Mouse (Mus musculus) forebrain, embryonic 10.5 days (tissue): ENCODE data around the gene Ednra. TPM values are rescaled to one million over a fixed set of nuclear protein-coding genes. Genes with fewer than 3 reads are reported as not detected.

Experiments used
- DNase-seq: peaks from one replicate; pipeline ENCODE4 v3.0.0-alpha.2; 2017; ENCODE audit warnings: low spot score; ENCODE audit errors: extremely low spot score
- H3K27ac ChIP-seq: fragments of 300-500 bp; sonication (generic); 2 replicates; pipeline ENCODE4 v1.5.1; 2016; ENCODE audit warnings: mild to moderate bottlenecking
- H3K27me3 ChIP-seq: fragments of 300-500 bp; sonication (generic); 2 replicates; pipeline ENCODE4 v1.6.1; 2016; ENCODE audit warnings: mild to moderate bottlenecking; ENCODE audit not compliant: poor library complexity, severe bottlenecking
- H3K36me3 ChIP-seq: fragments of 300-500 bp; sonication (generic); replicated peaks from 2 replicates; pipeline ENCODE4 v1.6.1; 2016; ENCODE audit warnings: mild to moderate bottlenecking, moderate library complexity
- H3K4me1 ChIP-seq: fragments of 300-500 bp; sonication (generic); 2 replicates; pipeline ENCODE4 v1.6.1; 2016
- H3K4me3 ChIP-seq: fragments of 300-500 bp; sonication (generic); 2 replicates; pipeline ENCODE4 v1.5.1; 2016; ENCODE audit warnings: mild to moderate bottlenecking, moderate library complexity
- H3K9me3 ChIP-seq: fragments of 300-500 bp; sonication (generic); 2 replicates; pipeline ENCODE4 v1.6.1; 2016; ENCODE audit warnings: mild to moderate bottlenecking, moderate library complexity
- WGBS: fragments of 180-500 bp; shearing (Covaris S2); methylation state at CpG from one replicate; pipeline ENCODE4 v1.1.7; 2016; 5-methylcytosine and 5-hydroxymethylcytosine counted together
- polyA plus RNA-seq: library from polyadenylated mRNA; unstranded; fragments of >200 nt; fragmentation: Nextera tagmentation; extraction: Ambion mirVana; gene quantifications from 2 replicates; pipeline ENCODE4 v1.2.1, GENCODE M21; 2016

Ednra gene
- polyA plus RNA-seq, 1 experiment from 2014 or later = 19.8 TPM

- WGBS = 59% methylated on average over 3 of the region's 3 CpGs
- Histone ChIP-seq H3K9me3 (no peaks in the 10 kb centered on the region), H3K4me1 (no peaks in the 10 kb centered on the region), H3K36me3 (no peaks in the 10 kb centered on the region), H3K4me3 (no peak overlapping the region), H3K27ac (no peak overlapping the region), H3K27me3 (no peaks in the 10 kb centered on the region)
- DNase-seq = no peak
Observed at GRCm38 (mm10) chr8:77742395-77742794, 18.1 kb upstream of the Ednra start.

DNA sequence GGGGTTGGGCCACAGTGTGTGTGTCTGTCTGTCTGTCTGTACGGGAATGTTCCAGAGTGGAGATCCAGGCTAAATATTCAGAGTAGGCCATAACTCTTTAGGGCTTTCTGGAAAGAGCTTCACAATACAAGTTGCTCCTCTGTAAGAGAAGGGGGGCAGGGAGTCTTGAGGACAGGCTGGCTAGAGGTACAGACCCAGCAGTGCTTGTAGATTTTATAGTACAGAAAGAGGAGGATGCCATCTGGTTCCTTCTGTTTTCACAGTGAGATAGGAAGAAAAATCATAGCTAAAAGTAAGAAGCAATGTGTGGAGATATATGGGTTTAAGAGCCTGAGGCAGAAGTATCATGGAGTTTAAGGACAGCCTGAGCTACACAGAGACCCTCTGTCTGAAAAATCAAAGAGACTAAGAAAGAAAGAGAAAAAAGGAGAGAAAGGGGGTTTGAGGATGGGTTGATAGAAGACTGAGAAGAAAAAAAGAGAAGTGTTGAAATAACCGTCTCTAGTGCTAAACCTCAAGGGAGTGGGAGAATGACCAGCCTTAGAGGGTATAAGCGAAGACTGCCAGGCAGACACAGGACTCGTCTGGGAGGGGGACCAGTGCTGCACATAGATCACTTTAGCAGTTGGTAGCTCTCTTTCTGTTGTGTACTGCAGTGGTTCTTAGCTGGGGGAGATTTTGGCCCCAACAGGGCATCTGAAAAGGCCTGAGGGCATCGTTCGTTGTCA lies 16.9 kb upstream of the Ednra start:
- WGBS = 92% methylated on average over 6 of the region's 6 CpGs
- DNase-seq = no peak

DNA sequence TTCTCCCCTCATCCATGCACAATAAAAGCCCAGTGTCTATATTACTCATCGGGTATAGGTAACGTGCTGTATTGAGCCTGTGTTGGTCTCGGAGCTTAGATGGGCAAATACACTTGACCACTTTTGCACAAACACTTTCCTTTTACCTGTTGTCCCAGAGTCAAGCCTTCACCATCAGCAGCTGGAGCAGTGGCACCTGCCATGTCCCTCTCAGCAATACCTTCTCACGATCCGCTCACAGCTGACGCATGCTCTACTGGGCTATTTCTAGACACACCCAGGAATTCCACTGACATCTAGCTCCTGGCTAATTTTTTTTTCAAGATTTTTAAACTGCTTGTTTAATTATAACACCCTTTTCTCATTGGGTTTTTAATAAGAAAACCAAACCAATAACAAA lies 14.2 kb upstream of the Ednra start:
- no peak overlapping the region for H3K4me3 ChIP-seq
- DNase-seq = no peak
- H3K36me3 ChIP-seq = no peaks in the 10 kb centered on the region
- H3K4me1 ChIP-seq = no peaks in the 10 kb centered on the region
- no peaks in the 10 kb centered on the region for H3K27me3 ChIP-seq
- WGBS = 96% methylated on average over 6 of the region's 6 CpGs
- no peak overlapping the region for H3K27ac ChIP-seq
- no peaks in the 10 kb centered on the region for H3K9me3 ChIP-seq

More for the DNA sequence above, 16.9 kb upstream of the Ednra start:
- no peaks in the 10 kb centered on the region for H3K27me3 ChIP-seq
- no peak overlapping the region for H3K4me3 ChIP-seq
- H3K36me3 ChIP-seq = no peaks in the 10 kb centered on the region
- H3K4me1 ChIP-seq = no peaks in the 10 kb centered on the region
- no peaks in the 10 kb centered on the region for H3K9me3 ChIP-seq
- H3K27ac ChIP-seq = no peak overlapping the region

- no peaks in the 10 kb centered on the region for H3K36me3 ChIP-seq
- H3K4me1 ChIP-seq = no peaks in the 10 kb centered on the region
- peaks cover 11% of the 10 kb centered on the region; the same call in 1 of the 2 replicates for H3K9me3 ChIP-seq
- no peaks in the 10 kb centered on the region for H3K27me3 ChIP-seq
- H3K4me3 ChIP-seq = no peak overlapping the region
- WGBS = 91% methylated on average over 9 of the region's 9 CpGs
- H3K27ac ChIP-seq = no peak overlapping the region
- DNase-seq = no peak
Observed at GRCm38 (mm10) chr8:77737327-77737726, 13.1 kb upstream of the Ednra start.

DNA sequence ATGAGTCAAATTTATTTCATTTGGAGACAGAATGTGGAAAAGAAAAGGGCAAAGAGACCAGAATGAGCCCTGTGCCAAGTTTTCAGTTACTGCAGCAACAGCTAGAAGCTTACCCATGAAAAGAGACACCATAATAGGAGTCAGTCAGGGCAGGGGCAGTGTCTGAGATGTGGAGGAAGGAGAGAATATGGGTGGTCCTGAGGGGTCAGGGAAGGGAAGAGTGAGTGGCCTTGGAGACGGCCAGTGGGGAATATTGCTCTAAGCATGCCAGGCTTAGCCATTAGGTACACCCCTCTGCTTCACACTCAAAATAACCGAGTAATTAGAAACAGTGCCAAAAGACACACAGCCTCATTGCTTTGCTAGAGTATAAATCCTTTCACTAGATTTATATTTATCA lies 9.5 kb upstream of the Ednra start:
- peaks cover 15% of the 10 kb centered on the region; the same call in 1 of the 2 replicates for H3K9me3 ChIP-seq
- H3K4me1 ChIP-seq = no peaks in the 10 kb centered on the region
- H3K27me3 ChIP-seq = no peaks in the 10 kb centered on the region
- H3K27ac ChIP-seq = no peak overlapping the region
- WGBS = 67% methylated on average over 2 of the region's 2 CpGs
- H3K36me3 ChIP-seq = no peaks in the 10 kb centered on the region
- no peak for DNase-seq
- no peak overlapping the region for H3K4me3 ChIP-seq

GRCm38 (mm10) chr8:77732964-77733363 lies 8.7 kb upstream of the Ednra start:
- Histone ChIP-seq H3K9me3 (peaks cover 15% of the 10 kb centered on the region; the same call in 1 of the 2 replicates), H3K36me3 (no peaks in the 10 kb centered on the region)

GRCm38 (mm10) chr8:77725406-77725805 lies 1.1 kb upstream of the Ednra start:
- DNase-seq = no peak
- no peak overlapping the region for H3K27ac ChIP-seq
- no peaks in the 10 kb centered on the region for H3K36me3 ChIP-seq
- peaks cover 17% of the 10 kb centered on the region for H3K4me1 ChIP-seq
- no peak overlapping the region for H3K4me3 ChIP-seq
- no peaks in the 10 kb centered on the region for H3K9me3 ChIP-seq
- WGBS = 82% methylated on average over 5 of the region's 5 CpGs
- peaks cover 9% of the 10 kb centered on the region; the same call in 1 of the 2 replicates for H3K27me3 ChIP-seq

More at GRCm38 (mm10) chr8:77732964-77733363, 8.7 kb upstream of the Ednra start:
- Histone ChIP-seq H3K4me3 (no peak overlapping the region), H3K27me3 (no peaks in the 10 kb centered on the region), H3K27ac (no peak overlapping the region), H3K4me1 (no peaks in the 10 kb centered on the region)
- 80% methylated on average over 3 of the region's 3 CpGs for WGBS
- DNase-seq = no peak

GRCm38 (mm10) chr8:77723534-77724045 lies 674 bp downstream of the Ednra start:
- under 1% methylated on average over 16 of the region's 16 CpGs for WGBS
- Histone ChIP-seq H3K27me3 (peaks cover 9% of the 10 kb centered on the region; the same call in 1 of the 2 replicates), H3K4me1 (peaks cover 17% of the 10 kb centered on the region), H3K36me3 (peaks cover 4% of the 10 kb centered on the region; the same call in 1 of the 2 replicates), H3K27ac (peak overlapping the region; percentile 82), H3K9me3 (no peaks in the 10 kb centered on the region), H3K4me3 (peak overlapping the region; percentile 59)
- peak; percentile 62 for DNase-seq

- Histone ChIP-seq H3K27me3 (peaks cover 9% of the 10 kb centered on the region; the same call in 1 of the 2 replicates), H3K9me3 (no peaks in the 10 kb centered on the region), H3K4me1 (peaks cover 17% of the 10 kb centered on the region), H3K4me3 (peak overlapping the region; percentile 59), H3K27ac (no peak overlapping the region), H3K36me3 (peaks cover 4% of the 10 kb centered on the region; the same call in 1 of the 2 replicates)
- WGBS = 86% methylated on average over 4 of the region's 4 CpGs
- no peak for DNase-seq
Observed at GRCm38 (mm10) chr8:77723018-77723417, 1.2 kb downstream of the Ednra start.

GRCm38 (mm10) chr8:77718933-77719332 lies 5.3 kb downstream of the Ednra start:
- no peak for DNase-seq
- no peaks in the 10 kb centered on the region for H3K27me3 ChIP-seq
- no peaks in the 10 kb centered on the region for H3K9me3 ChIP-seq
- H3K4me1 ChIP-seq = peaks cover 21% of the 10 kb centered on the region
- 86% methylated on average over 2 of the region's 2 CpGs for WGBS
- no peak overlapping the region for H3K4me3 ChIP-seq
- H3K27ac ChIP-seq = no peak overlapping the region
- H3K36me3 ChIP-seq = peaks cover 4% of the 10 kb centered on the region; the same call in 1 of the 2 replicates

DNA sequence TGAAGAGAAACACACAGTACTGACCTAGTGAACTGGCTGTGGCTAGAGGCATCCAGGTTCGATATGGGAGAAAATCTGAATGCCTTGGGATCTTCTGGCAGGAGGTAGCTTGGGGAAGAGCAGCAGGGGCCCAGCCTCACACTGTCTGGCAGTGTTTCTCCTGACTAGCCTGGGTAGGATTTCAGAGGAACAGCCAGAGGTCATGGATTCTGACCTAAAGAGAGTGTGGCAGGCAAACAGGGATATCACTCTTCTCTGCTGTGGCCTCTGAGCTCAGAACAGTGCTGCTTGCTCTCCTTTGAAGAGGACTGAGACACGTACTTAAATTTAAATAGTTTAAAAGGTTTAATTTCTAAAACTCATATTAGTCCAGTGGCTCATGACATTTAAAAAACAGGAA lies 7.2 kb downstream of the Ednra start:
- Histone ChIP-seq H3K27me3 (no peaks in the 10 kb centered on the region), H3K4me3 (no peak overlapping the region), H3K4me1 (peaks cover 25% of the 10 kb centered on the region), H3K36me3 (peaks cover 4% of the 10 kb centered on the region; the same call in 1 of the 2 replicates), H3K27ac (peak overlapping the region; percentile 31; the same call in 1 of the 2 replicates), H3K9me3 (no peaks in the 10 kb centered on the region)
- 44% methylated on average over 2 of the region's 2 CpGs for WGBS
- DNase-seq = no peak

DNA sequence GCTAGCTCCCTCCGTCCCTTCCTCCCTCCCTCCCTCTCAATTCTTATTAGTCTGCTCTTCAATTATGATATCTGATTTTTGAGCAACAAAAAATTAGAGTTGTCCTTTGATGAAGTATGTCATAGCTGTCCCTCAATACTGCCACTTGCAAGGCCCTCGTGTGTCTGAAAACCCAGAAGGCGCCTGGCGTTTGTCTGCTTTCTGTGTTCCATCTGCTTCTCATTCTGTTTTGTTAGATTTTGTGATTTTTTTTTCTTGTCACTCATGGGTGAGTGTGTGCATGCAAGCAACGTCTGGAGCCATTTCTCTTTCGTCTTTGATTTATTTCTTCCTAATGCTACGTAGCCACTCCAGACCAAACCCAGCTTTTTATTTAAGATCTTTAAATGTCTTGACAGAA lies 9.8 kb downstream of the Ednra start:
- 77% methylated on average over 7 of the region's 7 CpGs for WGBS
- no peak overlapping the region for H3K4me3 ChIP-seq
- no peaks in the 10 kb centered on the region for H3K27me3 ChIP-seq
- H3K9me3 ChIP-seq = no peaks in the 10 kb centered on the region
- no peak overlapping the region for H3K27ac ChIP-seq
- DNase-seq = no peak
- H3K4me1 ChIP-seq = peaks cover 43% of the 10 kb centered on the region
- H3K36me3 ChIP-seq = no peaks in the 10 kb centered on the region

DNA sequence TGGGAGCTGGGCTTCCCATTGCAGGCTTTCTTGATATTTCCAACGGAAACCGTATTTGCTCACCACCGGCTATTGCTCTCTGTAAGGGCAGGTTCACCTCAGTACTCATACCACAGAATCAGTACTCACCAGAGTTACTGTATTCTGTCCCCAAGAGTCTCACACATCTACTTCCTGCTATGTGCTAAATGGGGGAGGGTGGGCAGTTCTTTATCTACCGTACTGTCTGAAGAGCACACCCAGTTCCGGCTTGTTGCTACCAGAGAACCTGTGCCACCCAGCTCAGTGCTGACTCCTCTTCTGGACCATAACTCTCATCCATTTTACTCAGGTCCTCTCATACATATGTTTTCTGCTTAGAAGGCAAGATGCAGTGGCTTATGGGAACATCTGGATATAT lies 10.6 kb downstream of the Ednra start:
- Histone ChIP-seq H3K9me3 (no peaks in the 10 kb centered on the region), H3K27ac (no peak overlapping the region), H3K4me3 (no peak overlapping the region), H3K4me1 (peaks cover 45% of the 10 kb centered on the region), H3K36me3 (no peaks in the 10 kb centered on the region), H3K27me3 (no peaks in the 10 kb centered on the region)
- no peak for DNase-seq
- 86% methylated on average over 5 of the region's 5 CpGs for WGBS
